Mouse (Mus musculus) hindbrain, embryonic 16.5 days (tissue): ENCODE results near the gene Zbtb32. TPM values are rescaled to one million over a fixed set of nuclear protein-coding genes. Genes with fewer than 3 reads are reported as not detected.

Experiments used
- ATAC-seq: fragments of 200-750 bp; cut with Nextera tagmentation; 2 replicates; pipeline ENCODE4 v1.8.0; 2017; ENCODE audit warnings: moderate TSS enrichment, moderate library complexity
- H3K27ac ChIP-seq: fragments of 300-500 bp; sonication (generic); 2 replicates; pipeline ENCODE4 v1.5.1; 2014; ENCODE audit warnings: low read depth, mild to moderate bottlenecking, control low read depth, low read length, moderate library complexity
- H3K27me3 ChIP-seq: fragments of 300-500 bp; sonication (generic); replicated peaks from 2 replicates; pipeline ENCODE4 v1.6.1; 2014; ENCODE audit warnings: low read length; ENCODE audit not compliant: control insufficient read depth, insufficient read depth
- H3K36me3 ChIP-seq: fragments of 300-500 bp; sonication (generic); 2 replicates; pipeline ENCODE4 v1.6.1; 2014; ENCODE audit warnings: mild to moderate bottlenecking, low read length, moderate library complexity, mixed read lengths; ENCODE audit not compliant: control insufficient read depth, insufficient read depth
- H3K4me1 ChIP-seq: fragments of 300-500 bp; sonication (generic); 2 replicates; pipeline ENCODE4 v1.6.1; 2014; ENCODE audit warnings: low read depth, low read length; ENCODE audit not compliant: control insufficient read depth, insufficient read depth
- H3K4me2 ChIP-seq: fragments of 300-500 bp; sonication (generic); 2 replicates; pipeline ENCODE4 v1.6.1; 2014; ENCODE audit warnings: mild to moderate bottlenecking, low read length, control low read depth, moderate library complexity
- H3K4me3 ChIP-seq: fragments of 300-500 bp; sonication (generic); 2 replicates; pipeline ENCODE4 v1.5.1; 2014; ENCODE audit warnings: mild to moderate bottlenecking, low read length, control low read depth, moderate library complexity
- H3K9ac ChIP-seq: fragments of 300-500 bp; sonication (generic); 2 replicates; pipeline ENCODE4 v1.6.1; 2014; ENCODE audit warnings: low read depth, mild to moderate bottlenecking, control low read depth, low read length, moderate library complexity
- H3K9me3 ChIP-seq: fragments of 300-500 bp; sonication (generic); 2 replicates; pipeline ENCODE4 v1.6.1; 2014; ENCODE audit warnings: mild to moderate bottlenecking, low read length, moderate library complexity; ENCODE audit not compliant: control insufficient read depth
- WGBS: fragments of 180-500 bp; shearing (Covaris S2); extraction: QIAGEN DNeasy Blood & Tissue Kit; methylation state at CpG from one replicate; pipeline ENCODE4 v1.1.7; 2014; 5-methylcytosine and 5-hydroxymethylcytosine counted together
- polyA plus RNA-seq: library from polyadenylated mRNA; unstranded; fragments of >200 nt; fragmentation: Nextera tagmentation; extraction: Ambion mirVana; gene quantifications from 2 replicates; pipeline ENCODE4 v1.2.1, GENCODE M21; 2015

The Zbtb32 gene
- polyA plus RNA-seq, 1 experiment from 2014 or later = 0.21 TPM

DNA sequence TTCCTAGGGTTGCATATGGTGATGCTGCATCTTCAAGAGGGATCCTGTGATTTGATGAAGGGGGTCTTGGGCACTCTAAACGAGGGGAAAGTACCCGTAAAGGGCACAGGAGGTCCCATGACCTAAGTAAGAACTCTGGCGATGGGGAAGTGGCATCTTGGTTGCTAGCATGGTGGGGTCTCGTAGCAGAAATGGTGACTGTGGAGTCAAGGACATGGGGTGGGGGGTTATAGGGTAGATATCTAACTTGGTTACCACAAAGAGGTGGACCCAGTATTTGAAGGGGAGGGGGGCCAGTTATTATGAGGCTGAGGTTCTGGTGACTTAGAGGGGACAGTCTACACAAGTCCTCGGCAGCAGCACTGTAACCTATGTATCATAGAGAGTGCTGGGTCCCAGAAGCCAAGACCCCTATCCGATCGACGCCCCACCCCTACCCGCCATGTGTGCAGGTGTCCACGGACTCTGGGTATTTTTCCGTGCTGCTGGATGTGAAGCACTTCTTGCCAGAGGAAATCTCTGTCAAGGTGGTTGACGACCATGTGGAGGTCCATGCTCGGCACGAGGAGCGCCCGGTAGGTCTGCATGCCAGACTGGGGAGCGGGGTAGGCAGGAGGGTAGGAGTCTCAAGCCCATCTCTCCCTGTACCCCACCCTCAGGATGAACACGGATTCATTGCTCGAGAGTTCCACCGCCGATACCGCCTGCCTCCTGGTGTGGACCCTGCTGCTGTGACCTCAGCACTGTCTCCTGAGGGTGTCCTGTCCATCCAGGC is 44.7 kb downstream of the Zbtb32 start:
- WGBS = 88% methylated on average over 20 of the region's 22 CpGs
- Histone ChIP-seq H3K9ac (peak overlapping the region; percentile 65), H3K4me2 (peak overlapping the region; percentile 91), H3K27ac (no peak overlapping the region), H3K4me3 (peak overlapping the region; percentile 55; the same call in 1 of the 2 replicates), H3K9me3 (no peaks in the 10 kb centered on the region), H3K27me3 (no peaks in the 10 kb centered on the region), H3K4me1 (peaks cover 24% of the 10 kb centered on the region), H3K36me3 (peaks cover 23% of the 10 kb centered on the region)
- ATAC-seq = no peak

- Histone ChIP-seq H3K27me3 (no peaks in the 10 kb centered on the region), H3K9me3 (no peaks in the 10 kb centered on the region), H3K4me3 (peak overlapping the region; percentile 55), H3K4me2 (peak overlapping the region; percentile 91), H3K27ac (peak overlapping the region; percentile 81), H3K4me1 (peaks cover 15% of the 10 kb centered on the region), H3K9ac (peak overlapping the region; percentile 65), H3K36me3 (peaks cover 23% of the 10 kb centered on the region)
- no peak for ATAC-seq
- 5% methylated on average over 23 of the region's 23 CpGs for WGBS
Measured at GRCm38 (mm10) chr7:30553021-30553589, 45.6 kb downstream of the Zbtb32 start.

- Histone ChIP-seq H3K27ac (peak within 1 kb of the TSS; percentile 89), H3K27me3 (no peaks in the 10 kb centered on the region), H3K9me3 (no peaks in the 10 kb centered on the region), H3K36me3 (peaks cover 23% of the 10 kb centered on the region), H3K4me1 (peaks cover 14% of the 10 kb centered on the region), H3K4me2 (peak within 1 kb of the TSS; percentile 91), H3K4me3 (peak within 1 kb of the TSS; percentile 55), H3K9ac (peak within 1 kb of the TSS; percentile 65)
- WGBS = under 1% methylated on average over 44 of the region's 44 CpGs
- ATAC-seq = peak; percentile 96
Measured at GRCm38 (mm10) chr7:30552102-30553020, 46.3 kb downstream of the Zbtb32 start, which contains the start of the genes Hspb6 and Proser3. Hspb6 (plus strand) TSS chr7:30552178. Proser3 (minus strand) TSS chr7:30552299.

DNA sequence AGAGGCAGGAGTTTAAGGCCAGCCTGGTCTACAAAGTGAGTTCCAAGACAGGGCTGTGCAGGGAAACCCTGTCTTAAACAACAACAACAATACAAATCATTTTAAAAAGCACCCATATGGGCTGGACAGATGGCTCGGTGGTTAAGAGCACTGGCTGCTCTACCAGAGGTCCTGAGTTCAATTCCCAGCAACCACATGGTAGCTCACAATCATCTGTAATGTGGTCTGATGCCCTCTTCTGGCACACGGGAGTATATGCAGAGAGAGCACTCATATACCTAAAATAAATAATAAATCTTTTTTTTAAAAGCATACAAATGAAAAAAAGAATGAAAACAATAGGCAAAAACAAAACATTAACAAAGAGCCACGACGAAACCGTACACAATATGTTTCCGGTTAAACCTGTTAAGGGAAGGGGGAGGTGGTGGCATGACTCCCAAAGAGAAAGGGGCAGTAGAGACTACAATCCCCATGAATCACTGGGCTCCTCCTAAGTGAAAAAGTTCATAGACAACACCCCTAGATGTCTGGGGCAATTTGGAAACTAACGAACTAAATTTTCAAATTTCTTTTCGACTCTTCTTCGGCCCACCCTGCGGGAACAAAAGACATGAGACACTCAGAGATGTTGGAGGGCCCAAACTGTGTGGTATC is 47.1 kb downstream of the Zbtb32 start:
- Histone ChIP-seq H3K27ac (peak overlapping the region; percentile 89), H3K27me3 (no peaks in the 10 kb centered on the region), H3K9me3 (no peaks in the 10 kb centered on the region), H3K4me1 (peaks cover 14% of the 10 kb centered on the region), H3K4me3 (peak overlapping the region; percentile 55), H3K9ac (peak overlapping the region; percentile 62), H3K36me3 (peaks cover 16% of the 10 kb centered on the region), H3K4me2 (peak overlapping the region; percentile 91)
- WGBS = 3% methylated on average over 10 of the region's 10 CpGs
- peak; percentile 63 for ATAC-seq

- Histone ChIP-seq H3K4me2 (no peak overlapping the region), H3K27ac (no peak overlapping the region), H3K27me3 (no peaks in the 10 kb centered on the region), H3K4me3 (no peak overlapping the region), H3K36me3 (peaks cover 7% of the 10 kb centered on the region), H3K4me1 (peaks cover 14% of the 10 kb centered on the region), H3K9ac (no peak overlapping the region), H3K9me3 (no peaks in the 10 kb centered on the region)
- WGBS = 100% methylated on average over 1 of the region's 1 CpGs
- ATAC-seq = no peak
Measured at GRCm38 (mm10) chr7:30550603-30551002, 48.1 kb downstream of the Zbtb32 start.

DNA sequence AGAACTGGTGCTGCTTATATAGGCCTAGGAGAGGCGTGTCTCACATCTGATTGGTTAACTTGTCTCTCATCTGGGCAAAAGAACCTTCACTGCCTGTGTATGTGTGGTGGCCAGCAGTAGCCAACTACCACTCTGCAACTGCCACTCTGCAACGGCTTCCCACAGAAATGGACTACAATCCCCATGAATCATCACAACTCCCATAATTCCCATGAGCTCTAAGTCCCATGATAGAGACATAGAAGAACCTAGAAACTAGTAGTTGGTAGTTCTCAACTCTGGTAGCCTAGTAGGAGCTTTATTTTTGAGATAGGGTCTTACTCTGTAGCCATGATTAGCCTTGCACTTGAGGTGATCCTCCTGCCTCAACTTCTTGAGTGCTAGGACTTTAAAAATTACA is 48.8 kb downstream of the Zbtb32 start:
- Histone ChIP-seq H3K9me3 (no peaks in the 10 kb centered on the region), H3K4me1 (peaks cover 14% of the 10 kb centered on the region), H3K4me3 (no peak overlapping the region), H3K27ac (no peak overlapping the region), H3K4me2 (no peak overlapping the region), H3K27me3 (no peaks in the 10 kb centered on the region), H3K36me3 (no peaks in the 10 kb centered on the region; the same call in 1 of the 2 replicates), H3K9ac (no peak overlapping the region)
- no peak for ATAC-seq
- WGBS = 76% methylated on average over 1 of the region's 2 CpGs

- WGBS = 91% methylated on average over 2 of the region's 2 CpGs
Measured at GRCm38 (mm10) chr7:30544327-30544726, 54.4 kb downstream of the Zbtb32 start.

GRCm38 (mm10) chr7:30540572-30540971 is 58.1 kb downstream of the Zbtb32 start:
- WGBS = 90% methylated on average over 7 of the region's 7 CpGs
- Histone ChIP-seq H3K36me3 (peaks cover 6% of the 10 kb centered on the region), H3K9ac (no peak overlapping the region), H3K27ac (no peak overlapping the region), H3K9me3 (no peaks in the 10 kb centered on the region), H3K4me1 (peaks cover 5% of the 10 kb centered on the region), H3K4me3 (no peak overlapping the region), H3K27me3 (no peaks in the 10 kb centered on the region), H3K4me2 (no peak overlapping the region)
- no peak for ATAC-seq

More at GRCm38 (mm10) chr7:30544327-30544726, 54.4 kb downstream of the Zbtb32 start:
- H3K4me3 ChIP-seq = no peak overlapping the region
- H3K4me1 ChIP-seq = no peaks in the 10 kb centered on the region
- no peak overlapping the region for H3K9ac ChIP-seq
- H3K36me3 ChIP-seq = peaks cover 6% of the 10 kb centered on the region
- no peak for ATAC-seq
- no peaks in the 10 kb centered on the region for H3K9me3 ChIP-seq
- no peak overlapping the region for H3K4me2 ChIP-seq
- H3K27ac ChIP-seq = no peak overlapping the region
- no peaks in the 10 kb centered on the region for H3K27me3 ChIP-seq
